Mouse (Mus musculus) layer of hippocampus, adult 11-12 months (tissue): Measurements from ENCODE around the gene Klhl10.

Source experiments
- DNase-seq: peaks from one replicate; pipeline ENCODE4 v3.0.0; 2022; ENCODE audit warnings: low spot score

Gene Klhl10

DNA sequence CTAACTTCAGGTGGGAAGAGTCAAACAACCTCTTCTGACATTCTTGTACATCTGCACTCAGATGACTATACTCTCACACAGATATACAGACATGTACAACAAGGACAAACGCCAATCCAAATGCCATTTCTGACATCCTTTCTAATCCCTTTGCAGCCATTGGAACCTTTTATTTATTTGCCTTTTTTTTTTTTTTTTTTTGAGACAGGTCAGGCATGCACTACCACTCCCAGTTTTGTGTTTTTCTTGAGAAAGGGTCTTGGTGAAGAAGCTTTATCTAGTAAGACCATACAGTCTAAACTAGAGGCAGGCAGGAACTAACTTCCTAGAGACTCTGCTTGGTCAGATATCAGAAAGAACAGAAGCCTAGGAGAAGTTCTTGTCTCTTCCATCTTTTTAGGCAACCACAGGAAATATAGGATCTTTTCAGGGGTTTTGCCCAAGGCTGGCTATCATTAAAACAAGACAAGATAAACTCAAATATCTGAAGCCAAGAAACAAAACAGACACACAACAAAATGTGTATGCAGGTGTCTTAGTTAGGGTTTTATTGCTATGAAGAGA, 23.6 kb downstream of the Klhl10 start:
- no peak for DNase-seq

DNA sequence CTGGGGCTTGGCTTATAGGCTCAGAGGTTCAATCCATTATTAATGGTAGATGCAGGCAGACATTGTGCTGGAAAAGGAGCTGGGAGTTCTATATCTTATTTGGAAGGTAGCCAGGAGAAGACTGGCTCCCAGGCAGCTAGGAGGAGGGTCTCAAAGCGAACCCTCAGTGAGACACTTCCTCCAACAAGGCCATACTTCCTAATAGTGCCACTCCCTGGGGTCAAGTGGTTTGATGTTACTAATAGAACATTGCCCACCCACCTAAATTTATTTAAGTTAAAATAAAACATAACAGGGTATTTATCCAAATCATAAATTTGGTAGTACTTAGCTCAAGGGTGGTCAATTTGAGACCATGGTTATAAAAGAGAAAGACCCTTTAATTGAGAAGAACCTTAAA, 24.1 kb downstream of the Klhl10 start:
- no peak for DNase-seq

DNA sequence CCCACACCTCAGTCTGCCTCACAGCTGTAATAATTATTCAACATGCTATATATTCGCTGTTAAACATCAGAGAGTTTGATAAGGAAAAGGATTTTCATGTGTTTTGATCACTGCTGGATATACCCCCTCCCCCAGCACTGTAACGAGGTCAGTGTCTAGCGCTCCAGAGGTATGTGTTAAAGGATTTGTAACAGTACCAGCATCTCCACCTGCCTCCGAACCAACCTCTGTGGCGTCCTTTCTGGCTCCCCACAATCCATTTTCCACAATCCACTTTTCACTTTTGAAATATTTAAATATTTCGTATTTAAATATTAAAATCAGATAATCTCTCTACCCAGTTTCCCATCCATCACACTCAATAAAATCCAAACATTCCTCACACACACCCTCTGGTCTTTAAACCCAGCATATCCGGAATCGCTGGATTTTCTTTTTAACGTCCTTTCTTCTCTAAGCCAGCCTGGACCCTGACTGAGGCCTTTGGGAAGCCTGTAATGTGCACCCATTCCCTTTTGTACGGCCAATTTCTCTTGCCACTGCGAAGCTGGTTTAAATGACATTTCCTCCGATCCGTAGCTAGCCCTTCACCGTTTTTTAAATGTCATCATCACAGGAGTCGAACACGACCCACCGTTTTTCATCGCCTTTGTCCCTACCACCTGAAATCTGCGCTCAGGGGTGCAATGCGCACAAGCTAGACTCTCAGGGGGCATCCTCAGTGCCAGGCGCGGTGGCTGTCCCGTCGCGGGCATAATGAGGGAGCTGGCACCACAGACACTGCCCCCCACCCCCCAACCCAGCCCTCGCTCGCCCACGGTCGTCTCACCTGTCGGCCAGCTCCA, 29.9 kb downstream of the Klhl10 start:
- no peak for DNase-seq

DNA sequence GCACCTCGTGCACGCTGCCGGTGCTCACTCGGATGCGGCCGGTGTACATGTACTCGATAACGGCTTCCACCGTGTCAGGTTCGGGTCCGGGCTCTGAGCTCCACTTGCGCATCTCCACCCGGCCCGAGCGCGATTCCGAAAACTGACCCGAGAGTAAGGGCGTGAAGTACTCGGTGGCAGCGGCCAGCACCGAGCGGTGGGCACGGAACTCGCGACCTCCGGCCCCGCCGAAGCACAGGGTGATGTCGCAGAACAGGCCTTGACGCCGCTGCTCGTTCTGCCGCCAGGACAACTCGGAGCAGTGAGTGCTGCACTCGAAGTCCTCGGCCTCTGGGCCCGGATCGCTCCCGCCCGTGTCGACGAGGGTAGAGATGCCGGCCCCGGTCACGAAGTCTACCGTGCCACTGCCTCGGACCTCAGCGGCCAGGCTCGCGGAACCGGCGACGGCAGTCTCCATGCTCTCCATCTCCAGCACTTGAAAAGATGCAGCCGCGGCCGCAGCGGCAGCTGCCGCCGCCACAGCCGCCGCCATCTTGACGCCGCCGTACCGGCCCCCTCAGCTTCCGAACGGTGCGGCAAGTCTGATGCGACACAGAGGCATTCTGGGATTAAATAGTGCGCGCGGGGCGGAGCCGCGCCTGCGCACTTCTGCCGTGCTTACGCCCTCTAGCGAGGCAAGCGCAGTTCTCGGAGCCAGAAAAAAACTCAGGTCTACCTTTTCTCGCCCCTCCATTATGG, 30.6 kb downstream of the Klhl10 start, which contains the start of gene Klhl11:
TSS of gene Klhl11 (minus strand) at position 545 of the 738 bp plus-strand sequence.
- DNase-seq: peak; percentile 91

DNA sequence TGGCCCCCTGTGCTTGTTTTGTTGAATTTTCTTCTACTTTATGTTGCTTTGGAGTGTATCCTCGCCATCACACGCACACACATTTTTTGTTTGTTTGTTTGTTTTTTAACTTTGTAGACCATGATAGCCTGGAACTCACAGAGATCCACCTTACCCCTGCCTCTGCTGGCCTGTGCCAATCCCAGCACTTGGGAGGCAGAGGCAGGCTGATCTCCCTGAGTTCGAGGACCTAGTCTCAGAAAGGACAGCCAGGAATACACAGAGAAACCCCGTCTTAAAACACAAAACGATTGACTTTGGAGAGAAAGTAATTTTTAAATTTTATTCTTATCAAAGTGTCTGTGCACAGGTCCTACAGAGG, 31.2 kb downstream of the Klhl10 start:
- no peak for DNase-seq

DNA sequence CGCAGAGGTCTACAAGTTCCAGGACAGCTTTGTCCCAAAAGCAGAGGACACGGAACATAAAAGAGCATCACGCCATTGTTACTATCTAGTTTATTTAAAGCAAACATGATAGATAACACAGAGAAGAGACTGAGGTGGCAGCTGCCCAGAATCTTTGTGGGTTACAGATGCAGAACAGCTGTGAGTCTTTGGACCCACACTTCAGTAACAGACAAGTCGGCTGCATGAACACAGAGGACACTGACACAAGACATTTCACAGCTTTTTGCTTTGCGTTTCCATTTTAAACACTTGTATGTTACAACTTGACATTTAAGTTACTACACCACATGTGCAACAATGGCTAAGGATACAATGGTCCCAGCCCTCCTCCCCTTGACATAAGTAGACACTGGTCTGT, 34.6 kb downstream of the Klhl10 start:
- DNase-seq: no peak

DNA sequence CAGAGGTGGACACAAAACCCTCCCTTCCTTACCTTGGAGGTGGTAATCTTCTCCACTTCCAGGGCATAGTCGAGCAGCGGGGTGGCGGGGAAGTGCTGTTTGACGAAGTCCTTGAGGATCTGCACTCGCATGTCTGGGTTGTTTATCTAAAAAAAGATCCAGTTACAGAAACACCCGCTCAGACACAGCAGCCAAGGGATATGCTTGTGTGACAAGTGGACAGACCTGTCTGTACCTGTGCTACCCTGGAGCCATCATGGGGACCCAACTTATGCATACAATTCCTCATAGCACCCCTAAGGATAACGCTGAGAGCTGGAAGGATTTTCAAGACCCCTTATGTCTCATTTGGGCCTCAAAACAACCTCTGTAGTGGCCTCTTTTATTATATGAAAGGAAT, 37.4 kb downstream of the Klhl10 start:
- DNase-seq: no peak

DNA sequence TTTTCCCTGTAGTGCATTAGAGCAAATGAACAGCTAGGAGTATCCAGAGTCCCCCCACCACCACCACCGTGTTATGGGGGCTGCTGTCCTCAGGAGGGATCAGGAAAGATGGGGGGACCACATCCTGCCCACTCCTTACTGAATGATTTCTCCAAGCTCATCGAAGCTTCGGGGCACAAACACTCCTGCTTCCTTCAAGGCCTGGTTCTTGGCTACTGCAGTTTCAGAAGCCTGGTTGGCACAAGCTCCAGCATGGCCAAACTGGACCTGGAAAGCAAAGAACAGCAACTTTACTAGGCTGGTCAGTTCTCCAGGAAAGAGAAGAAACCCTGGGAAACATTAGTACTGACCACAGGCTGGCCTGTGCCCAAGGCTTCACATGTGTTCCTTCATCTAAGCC, 42.7 kb downstream of the Klhl10 start:
- DNase-seq: no peak

DNA sequence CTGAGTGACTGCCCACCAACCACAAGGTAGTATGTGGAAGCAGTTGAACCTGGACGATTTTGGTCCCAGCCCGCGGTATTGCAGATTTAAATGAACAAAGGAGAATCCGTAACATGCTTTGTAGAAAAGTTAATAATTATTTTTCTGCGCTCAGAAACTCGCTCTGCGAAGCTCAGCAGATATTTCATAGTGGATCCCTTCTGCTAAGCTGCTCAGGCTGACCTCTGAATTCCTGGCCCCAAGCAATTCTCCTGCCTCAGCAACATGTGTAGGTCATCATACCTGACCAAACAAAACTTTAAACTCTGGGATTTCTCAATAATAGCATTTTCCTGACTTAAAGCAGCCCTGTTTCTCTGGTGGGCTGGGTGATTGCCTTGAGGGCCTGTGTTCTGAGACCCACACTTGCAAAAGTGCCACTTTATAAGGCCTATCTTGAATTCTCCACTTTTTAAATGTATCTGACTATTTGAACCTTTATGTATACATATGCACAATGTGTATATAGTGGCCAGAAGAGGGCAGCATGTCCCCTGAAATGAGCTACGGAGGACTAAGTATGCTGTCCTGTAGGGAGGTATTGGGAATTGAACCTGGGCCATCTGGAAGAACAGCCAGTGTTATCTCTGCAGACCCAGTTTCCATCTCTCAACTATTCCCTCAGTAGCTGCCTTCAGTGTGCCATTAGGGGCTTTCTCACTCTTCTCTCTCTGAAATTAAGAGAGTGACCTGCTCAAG, 44.3 kb downstream of the Klhl10 start:
- no peak for DNase-seq

DNA sequence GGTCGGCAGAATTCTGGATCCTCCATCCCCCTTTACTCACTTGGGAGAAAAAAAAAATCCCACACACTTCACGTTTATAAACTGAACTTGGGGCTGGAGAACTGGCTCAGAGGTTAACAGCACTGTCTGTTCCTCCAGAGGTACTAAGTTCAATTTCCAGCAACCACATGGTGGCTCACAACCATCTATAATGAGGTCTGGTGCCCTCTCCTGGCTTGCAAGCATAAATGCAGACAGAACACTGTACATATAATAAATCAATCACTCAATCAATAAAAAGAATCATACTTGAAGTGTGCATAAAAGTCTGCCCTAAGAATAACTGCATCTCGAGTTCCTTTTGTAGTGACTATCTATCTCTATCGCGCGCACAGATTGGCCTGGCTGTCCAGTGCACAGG, 49.2 kb downstream of the Klhl10 start:
- no peak for DNase-seq

DNA sequence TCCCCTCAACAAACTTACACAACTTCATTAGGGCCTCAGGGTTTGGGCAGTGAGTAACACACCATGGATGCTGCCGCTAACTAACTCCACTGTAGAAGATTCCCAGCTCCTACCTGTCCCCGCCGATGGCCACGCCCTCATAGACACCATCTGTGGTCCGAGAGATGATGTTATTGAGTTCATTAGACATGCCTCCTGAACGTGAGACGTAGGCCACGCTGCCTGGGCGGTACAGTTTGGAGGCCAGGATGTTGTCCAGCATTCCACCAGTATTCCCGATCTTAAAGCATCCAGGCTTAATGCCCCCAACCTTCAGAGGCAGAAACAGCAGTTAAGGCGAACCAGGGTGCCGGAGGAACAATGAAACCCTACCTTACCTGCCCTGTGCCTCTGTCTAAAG, 52.1 kb downstream of the Klhl10 start:
- DNase-seq: no peak

DNA sequence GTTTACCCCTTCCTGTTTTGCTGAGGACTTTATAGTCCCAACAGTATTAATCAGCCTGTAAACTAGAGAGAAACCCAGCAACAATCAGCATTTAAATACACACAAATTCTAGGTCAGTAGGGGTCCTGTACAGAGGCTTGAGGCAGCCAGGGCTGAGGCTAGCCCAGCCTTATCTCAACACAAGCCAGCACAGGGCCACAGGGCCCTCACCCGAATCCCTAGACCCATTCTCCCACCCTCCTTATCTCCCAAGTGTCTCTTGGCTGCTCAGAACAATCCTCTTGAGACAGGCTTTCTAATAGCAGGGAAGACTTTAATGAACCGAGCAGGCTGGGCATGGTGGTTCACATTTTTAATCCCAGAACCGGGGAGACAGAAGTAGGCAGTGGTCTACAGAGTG, 58.5 kb downstream of the Klhl10 start:
- no peak for DNase-seq

DNA sequence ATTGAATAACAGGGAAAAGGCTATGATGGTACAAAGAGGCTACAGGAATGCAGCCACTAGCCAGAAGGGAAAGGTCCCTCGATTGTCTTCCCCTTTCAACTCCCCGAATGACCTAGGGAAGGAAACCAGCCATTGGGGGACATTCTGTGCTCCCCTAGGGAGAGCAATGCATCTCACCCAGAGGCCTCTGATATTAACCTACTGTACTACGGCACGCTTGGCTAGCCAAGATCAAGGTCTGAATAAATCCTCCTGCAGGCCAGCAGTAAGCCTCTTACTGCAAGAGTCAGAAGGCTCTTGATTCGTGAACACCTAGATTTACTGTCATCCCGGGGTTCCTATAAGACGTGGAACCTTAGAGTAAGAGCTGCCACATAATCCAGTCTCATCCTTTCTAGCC, 58.9 kb downstream of the Klhl10 start:
- DNase-seq: no peak

DNA sequence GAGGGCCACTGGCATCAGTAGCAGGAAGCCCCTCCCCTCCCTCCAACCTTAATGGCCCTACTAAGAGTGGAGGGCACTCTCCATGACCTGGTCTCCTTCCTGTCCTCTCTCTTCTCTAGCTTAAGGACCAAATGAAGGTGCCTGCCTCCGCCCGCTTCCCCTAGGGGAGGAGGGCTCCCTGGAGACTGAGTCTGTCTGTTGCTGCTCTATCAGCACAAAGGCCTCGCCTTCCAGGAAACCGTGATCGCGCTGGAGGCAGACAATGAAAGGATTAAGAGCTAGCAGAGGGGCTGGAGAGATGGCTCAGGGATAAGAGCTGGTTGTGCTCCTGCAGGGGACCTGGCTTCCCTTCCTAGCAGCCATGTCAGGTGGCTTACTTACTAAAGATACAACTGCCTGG, 59.6 kb downstream of the Klhl10 start:
- DNase-seq: no peak

DNA sequence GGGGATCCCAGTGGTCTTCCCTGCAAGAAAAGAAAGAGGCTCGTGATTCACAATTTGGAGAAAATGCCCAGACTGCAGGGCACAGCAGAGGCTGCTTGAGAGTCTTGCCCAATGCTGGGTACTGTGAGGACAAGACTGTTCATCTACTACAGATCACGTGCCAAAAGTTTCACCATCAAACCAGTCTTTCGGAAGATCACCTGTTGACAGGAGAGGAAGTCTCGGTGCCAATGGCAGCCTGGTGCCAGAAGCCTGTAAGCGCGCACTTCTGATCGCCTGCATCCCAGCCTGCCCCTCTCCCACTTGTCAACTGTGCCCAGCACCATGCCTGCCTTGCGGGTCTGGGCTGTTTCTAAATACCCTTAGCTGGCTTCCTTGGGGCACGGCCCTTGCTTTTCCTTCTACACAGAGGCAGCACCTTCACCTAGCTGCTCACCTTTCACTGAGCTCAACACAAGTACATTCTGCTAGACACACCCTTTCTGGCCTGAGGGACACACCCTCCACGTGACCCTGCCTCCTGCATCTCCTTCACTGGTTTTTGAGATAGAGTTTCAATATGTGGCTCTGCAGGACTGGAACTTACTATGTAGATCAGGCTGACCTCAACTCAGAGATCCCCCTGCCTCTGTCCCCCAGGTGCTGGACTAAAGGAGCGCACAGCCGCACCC, 63.4 kb downstream of the Klhl10 start:
- no peak for DNase-seq

DNA sequence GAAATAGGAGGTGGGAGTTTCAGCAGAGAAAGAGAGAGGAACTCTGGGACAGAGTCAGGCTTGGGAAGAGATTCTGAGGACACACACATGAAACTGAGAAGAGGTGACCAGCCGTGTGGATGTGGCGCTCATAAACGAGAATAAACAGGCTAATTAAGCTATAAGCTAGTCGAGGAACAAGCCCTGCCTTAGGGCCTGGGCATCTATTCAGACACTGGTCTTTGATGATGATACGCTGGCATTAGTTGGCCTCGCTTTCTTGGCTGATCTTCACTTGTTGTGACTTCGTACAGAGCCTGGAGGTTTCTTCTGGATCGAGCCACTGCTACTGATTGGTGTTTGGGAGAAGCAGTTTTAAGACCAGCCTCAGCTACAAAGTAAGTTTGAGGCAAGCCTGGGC, 64.3 kb downstream of the Klhl10 start:
- no peak for DNase-seq
